In genomic region chr4:137047840-137048549, GRCm38 (mm10) we compare ENCODE assay signal across 8 mouse cellular contexts. TPM values are rescaled to one million over a fixed set of nuclear protein-coding genes. Genes with fewer than 3 reads are reported as not detected.
DNase-seq lines count a peak whose midpoint lies in the region; ATAC-seq and TF ChIP-seq lines count a peak whose summit lies in the region.

No protein-coding gene starts in this region.

- peak overlapping the region; percentile 70 for H3K9ac ChIP-seq in embryonic facial prominence, embryonic 12.5 days
- peak overlapping the region; percentile 83 for H3K9ac ChIP-seq in kidney, embryonic 15.5 days
- H3K9ac ChIP-seq in midbrain, embryonic 11.5 days (ENCODE audit: low read length): peak overlapping the region; percentile 70

- H3K36me3 ChIP-seq in embryonic facial prominence, embryonic 12.5 days: no peaks in the 10 kb centered on the region
- no peaks in the 10 kb centered on the region for H3K36me3 ChIP-seq in kidney, embryonic 15.5 days
- no peaks in the 10 kb centered on the region for H3K36me3 ChIP-seq in midbrain, embryonic 11.5 days (ENCODE audit: control insufficient read depth, insufficient read depth, low read length)

- under 1% methylated on average over 52 of the region's 52 CpGs for WGBS in embryonic facial prominence, embryonic 12.5 days
- WGBS in kidney, embryonic 15.5 days: under 1% methylated on average over 52 of the region's 52 CpGs
- under 1% methylated on average over 49 of the region's 52 CpGs for WGBS in midbrain, embryonic 11.5 days

- peak; percentile 27 for DNase-seq in gastrocnemius, adult 2 months
- DNase-seq in gastrocnemius, postnatal 36 days: no peak
- peak; percentile 92 for DNase-seq in midbrain, embryonic 11.5 days (ENCODE audit: low spot score, missing footprints)
- no peak for DNase-seq in urinary bladder, adult 18-20 months (ENCODE audit: low spot score in 2 of 2)
- no peak for DNase-seq in layer of hippocampus, postnatal 10 days (ENCODE audit: low spot score in 2 of 2)

- peaks cover 34% of the 10 kb centered on the region for H3K27me3 ChIP-seq in embryonic facial prominence, embryonic 12.5 days
- peaks cover 33% of the 10 kb centered on the region for H3K27me3 ChIP-seq in kidney, embryonic 15.5 days
- H3K27me3 ChIP-seq in midbrain, embryonic 11.5 days (ENCODE audit: control insufficient read depth, insufficient read depth, low read length): peaks cover 9% of the 10 kb centered on the region; the same call in 1 of the 2 replicates

- peaks cover 23% of the 10 kb centered on the region for H3K4me1 ChIP-seq in embryonic facial prominence, embryonic 12.5 days
- peaks cover 32% of the 10 kb centered on the region for H3K4me1 ChIP-seq in kidney, embryonic 15.5 days
- H3K4me1 ChIP-seq in midbrain, embryonic 11.5 days (ENCODE audit: control insufficient read depth, insufficient read depth, low read length): peaks cover 5% of the 10 kb centered on the region; the same call in 1 of the 2 replicates

- H3K4me2 ChIP-seq in embryonic facial prominence, embryonic 12.5 days (replicated peaks): peak overlapping the region; percentile 71
- peak overlapping the region; percentile 81 for H3K4me2 ChIP-seq in kidney, embryonic 15.5 days
- peak overlapping the region; percentile 63 for H3K4me2 ChIP-seq in midbrain, embryonic 11.5 days

- peak overlapping the region; percentile 84 for H3K27ac ChIP-seq in gastrocnemius, adult 2 months
- H3K27ac ChIP-seq in embryonic facial prominence, embryonic 12.5 days: peak overlapping the region; percentile 72
- peak overlapping the region; percentile 84 for H3K27ac ChIP-seq in kidney, embryonic 15.5 days
- peak overlapping the region; percentile 42 for H3K27ac ChIP-seq in midbrain, embryonic 11.5 days (ENCODE audit: low read depth, low read length)

- H3K9me3 ChIP-seq in embryonic facial prominence, embryonic 12.5 days: peaks cover 9% of the 10 kb centered on the region
- H3K9me3 ChIP-seq in kidney, embryonic 15.5 days (replicated peaks): 0 out of 2 replicates have a peak, but pooled peaks cover 8% of the 10 kb centered on the region
- H3K9me3 ChIP-seq in midbrain, embryonic 11.5 days (ENCODE audit: control insufficient read depth, low read length): no peaks in the 10 kb centered on the region

- peak overlapping the region; percentile 100 for H3K4me3 ChIP-seq in gastrocnemius, adult 2 months
- H3K4me3 ChIP-seq in embryonic facial prominence, embryonic 12.5 days: peak overlapping the region; percentile 90
- H3K4me3 ChIP-seq in kidney, embryonic 15.5 days (replicated peaks): peak overlapping the region; percentile 96
- peak overlapping the region; percentile 83 for H3K4me3 ChIP-seq in midbrain, embryonic 11.5 days (ENCODE audit: low read depth, low read length)

- TF ChIP-seq CTCF in gastrocnemius, adult 2 months (IDR thresholded peaks at IDR 0.05): no peak

- intact Hi-C loops in gastrocnemius, adult 2 months (cut with DNase I): no loop called here
- intact Hi-C loops in gastrocnemius, postnatal 36 days (cut with DNase I): no loop called here

- ATAC-seq in CD4-positive, CD25-positive, alpha-beta regulatory T cell, adult 4 months: peak; percentile 33
- peak; percentile 81 for ATAC-seq in embryonic facial prominence, embryonic 12.5 days (ENCODE audit: insufficient number of reproducible peaks, insufficient read depth, low FRiP score, low TSS enrichment)
- ATAC-seq in kidney, embryonic 15.5 days (replicated peaks; ENCODE audit: low FRiP score): peak; percentile 76
- peak; percentile 87 for ATAC-seq in midbrain, embryonic 11.5 days (ENCODE audit: low FRiP score)

RNA-seq across cellular contexts. Expression of gene Zbtb40, which starts 0.6 kb away (rescaled TPM):
- 1 to 10 TPM; 8.4 to 9.5 TPM for total RNA-seq in gastrocnemius, adult 2 months (2021)
- total RNA-seq in gastrocnemius, postnatal 36 days (2021): 1 to 10 TPM; 6.5 to 7.3 TPM
- 1 to 10 TPM; 4.8 to 8.3 TPM for polyA plus RNA-seq in CD4-positive, CD25-positive, alpha-beta regulatory T cell, adult 4 months (2017; shearing (Covaris generic))
- 5.9 and 6.0 TPM in 2 replicates for polyA plus RNA-seq in embryonic facial prominence, embryonic 12.5 days (2016; fragmentation: Nextera tagmentation; extraction: Ambion mirVana)
- polyA plus RNA-seq in kidney, embryonic 15.5 days (2015; fragmentation: Nextera tagmentation; extraction: Ambion mirVana): 4.1 and 4.6 TPM in 2 replicates
- polyA plus RNA-seq in midbrain, embryonic 11.5 days (2014; fragmentation: Nextera tagmentation; extraction: Ambion mirVana): 3.4 and 4.2 TPM in 2 replicates
- total RNA-seq in layer of hippocampus, postnatal 10 days (2021): 1 to 10 TPM; 6.6 to 7.7 TPM

Comparison
In these comparisons a context has a peak if more than half of its experiments do, and no peak if none do; other contexts are left out.
1. DNase-seq: peak in gastrocnemius, adult 2 months (single experiment) and midbrain, embryonic 11.5 days (single experiment); none in gastrocnemius, postnatal 36 days (0 of 2), urinary bladder, adult 18-20 months (0 of 2) and layer of hippocampus, postnatal 10 days (0 of 2).
2. ATAC-seq: peak in every context shown above with its lines; median percentile 87 in midbrain, embryonic 11.5 days; 81 in embryonic facial prominence, embryonic 12.5 days; 76 in kidney, embryonic 15.5 days; 33 in CD4-positive, CD25-positive, alpha-beta regulatory T cell, adult 4 months.
3. Peak in every context shown above with its lines, with median percentiles within 50 percentile points of each other: H3K27ac ChIP-seq, H3K4me3 ChIP-seq, H3K4me2 ChIP-seq and H3K9ac ChIP-seq.